Mouse (Mus musculus) macrophage (primary cell): ENCODE measurements around the gene Rhoc. TPM values are rescaled to one million over a fixed set of nuclear protein-coding genes. Genes with fewer than 3 reads are reported as not detected.

Experiments used
- H3K27ac ChIP-seq: fragments of 350-480 bp; formaldehyde crosslinking; 2 replicates; pipeline ENCODE4 v1.9.0; 2021
- H3K36me3 ChIP-seq: fragments of 350-480 bp; formaldehyde crosslinking; 2 replicates; pipeline ENCODE4 v1.9.0; 2021; ENCODE audit errors: inconsistent target
- H3K4me3 ChIP-seq: fragments of 350-480 bp; formaldehyde crosslinking; 2 replicates; pipeline ENCODE4 v1.9.0; 2021; ENCODE audit errors: inconsistent target
- H3K79me2 ChIP-seq: fragments of 350-480 bp; formaldehyde crosslinking; 2 replicates; pipeline ENCODE4 v1.9.0; 2021; ENCODE audit errors: inconsistent target
- whole genome bisulfite sequencing: methylation state at CpG from one replicate; pipeline ENCODE4 v1.1.7; 2026; ENCODE audit warnings: inconsistent platforms; ENCODE audit not compliant: missing documents; 5-methylcytosine and 5-hydroxymethylcytosine counted together
- polyA plus RNA-seq: library from polyadenylated mRNA; stranded (reverse); fragments of 250-400 nt; gene quantifications from 3 replicates; pipeline ENCODE4 v1.2.4, GENCODE M21; 2018; ENCODE audit warnings: inconsistent platforms

The Rhoc gene
- polyA plus RNA-seq, 1 experiment from 2014 or later: 83.9 TPM

- Histone ChIP-seq H3K36me3 (no peaks in the 10 kb centered on the region), H3K27ac (no peak overlapping the region)
- WGBS: 94% methylated on average over 7 of the region's 7 CpGs
Observed at GRCm38 (mm10) chr3:104773301-104773700, 14.9 kb upstream of the Rhoc start.

GRCm38 (mm10) chr3:104777342-104777741 is 10.8 kb upstream of the Rhoc start:
- no peak overlapping the region for H3K4me3 ChIP-seq
- H3K27ac ChIP-seq: no peak overlapping the region
- no peaks in the 10 kb centered on the region for H3K79me2 ChIP-seq
- no peaks in the 10 kb centered on the region for H3K36me3 ChIP-seq
- WGBS: 2% methylated on average over 20 of the region's 20 CpGs

More at GRCm38 (mm10) chr3:104773301-104773700, 14.9 kb upstream of the Rhoc start:
- H3K4me3 ChIP-seq: no peak overlapping the region
- no peaks in the 10 kb centered on the region for H3K79me2 ChIP-seq

GRCm38 (mm10) chr3:104779949-104780348 is 8.2 kb upstream of the Rhoc start:
- no peaks in the 10 kb centered on the region for H3K79me2 ChIP-seq
- no peak overlapping the region for H3K4me3 ChIP-seq
- H3K36me3 ChIP-seq: no peaks in the 10 kb centered on the region
- 3% methylated on average over 7 of the region's 7 CpGs for WGBS
- no peak overlapping the region for H3K27ac ChIP-seq

- no peak within 1 kb of the TSS for H3K27ac ChIP-seq
- 4% methylated on average over 56 of the region's 56 CpGs for WGBS
- no peaks in the 10 kb centered on the region for H3K36me3 ChIP-seq
- H3K4me3 ChIP-seq: peak within 1 kb of the TSS; percentile 17
- H3K79me2 ChIP-seq: no peaks in the 10 kb centered on the region
Observed at GRCm38 (mm10) chr3:104780561-104781420, 7.4 kb upstream of the Rhoc start, which contains the start of gene Ppm1j. Gene Ppm1j (plus strand): TSS chr3:104781056.

GRCm38 (mm10) chr3:104781471-104781903 is 6.7 kb upstream of the Rhoc start, which contains the start of gene Fam19a3:
Gene Fam19a3 (minus strand): TSS chr3:104781840.
- Histone ChIP-seq H3K4me3 (peak within 1 kb of the TSS; percentile 17), H3K79me2 (no peaks in the 10 kb centered on the region), H3K27ac (no peak within 1 kb of the TSS), H3K36me3 (no peaks in the 10 kb centered on the region)
- under 1% methylated on average over 26 of the region's 26 CpGs for WGBS

GRCm38 (mm10) chr3:104782061-104782681 is 6.0 kb upstream of the Rhoc start:
- WGBS: 29% methylated on average over 12 of the region's 12 CpGs
- no peak overlapping the region for H3K27ac ChIP-seq
- H3K36me3 ChIP-seq: no peaks in the 10 kb centered on the region
- no peaks in the 10 kb centered on the region for H3K79me2 ChIP-seq
- no peak overlapping the region; the same call in 1 of the 2 replicates for H3K4me3 ChIP-seq

- Histone ChIP-seq H3K27ac (no peak overlapping the region), H3K36me3 (no peaks in the 10 kb centered on the region), H3K4me3 (no peak overlapping the region), H3K79me2 (no peaks in the 10 kb centered on the region)
- WGBS: 57% methylated on average over 14 of the region's 14 CpGs
Observed at GRCm38 (mm10) chr3:104783971-104784500, 4.1 kb upstream of the Rhoc start.

GRCm38 (mm10) chr3:104785284-104785683 is 2.9 kb upstream of the Rhoc start:
- 91% methylated on average over 6 of the region's 6 CpGs for WGBS
- no peak overlapping the region for H3K27ac ChIP-seq
- H3K79me2 ChIP-seq: no peaks in the 10 kb centered on the region
- H3K36me3 ChIP-seq: no peaks in the 10 kb centered on the region
- H3K4me3 ChIP-seq: no peak overlapping the region

- 2% methylated on average over 43 of the region's 52 CpGs for WGBS
- Histone ChIP-seq H3K27ac (no peak overlapping the region), H3K79me2 (no peaks in the 10 kb centered on the region), H3K4me3 (peak overlapping the region; percentile 51), H3K36me3 (no peaks in the 10 kb centered on the region)
Observed at GRCm38 (mm10) chr3:104788561-104789311, 561 bp downstream of the Rhoc start.

GRCm38 (mm10) chr3:104789312-104789605 is 1.1 kb downstream of the Rhoc start:
- WGBS: 46% methylated on average over 10 of the region's 10 CpGs
- no peaks in the 10 kb centered on the region for H3K79me2 ChIP-seq
- no peaks in the 10 kb centered on the region; the same call in 1 of the 2 replicates for H3K36me3 ChIP-seq
- no peak overlapping the region for H3K27ac ChIP-seq
- peak overlapping the region; percentile 51 for H3K4me3 ChIP-seq

GRCm38 (mm10) chr3:104789822-104790221 is 1.6 kb downstream of the Rhoc start:
- Histone ChIP-seq H3K4me3 (peak overlapping the region; percentile 51; the same call in 1 of the 2 replicates), H3K79me2 (no peaks in the 10 kb centered on the region), H3K36me3 (peaks cover 4% of the 10 kb centered on the region; the same call in 1 of the 2 replicates), H3K27ac (no peak overlapping the region)
- 90% methylated on average over 12 of the region's 13 CpGs for WGBS

GRCm38 (mm10) chr3:104790401-104790937 is 2.3 kb downstream of the Rhoc start:
- peaks cover 9% of the 10 kb centered on the region; the same call in 1 of the 2 replicates for H3K36me3 ChIP-seq
- WGBS: 77% methylated on average over 6 of the region's 6 CpGs
- no peak overlapping the region for H3K27ac ChIP-seq
- H3K4me3 ChIP-seq: no peak overlapping the region
- H3K79me2 ChIP-seq: no peaks in the 10 kb centered on the region

- Histone ChIP-seq H3K4me3 (no peak overlapping the region), H3K36me3 (peaks cover 15% of the 10 kb centered on the region; the same call in 1 of the 2 replicates), H3K79me2 (no peaks in the 10 kb centered on the region), H3K27ac (no peak overlapping the region)
- 95% methylated on average over 4 of the region's 4 CpGs for WGBS
Observed at GRCm38 (mm10) chr3:104791017-104791416, 2.8 kb downstream of the Rhoc start.

- H3K79me2 ChIP-seq: no peaks in the 10 kb centered on the region
- no peak overlapping the region for H3K27ac ChIP-seq
- peaks cover 21% of the 10 kb centered on the region for H3K36me3 ChIP-seq
- WGBS: 94% methylated on average over 8 of the region's 8 CpGs
- no peak overlapping the region for H3K4me3 ChIP-seq
Observed at GRCm38 (mm10) chr3:104791671-104792070, 3.5 kb downstream of the Rhoc start.
